ENCODE assay signal across 23 mouse cellular contexts in genomic region chr19:57391545-57391944, GRCm38 (mm10). TPM values are rescaled to one million over a fixed set of nuclear protein-coding genes. Genes with fewer than 3 reads are reported as not detected.
A peak's percentile ranks its signal among the peaks of the same experiment; 100 is the strongest.
DNase-seq lines count a peak whose midpoint lies in the region; ATAC-seq and TF ChIP-seq lines count a peak whose summit lies in the region.
"Had no signal": no experiment of that assay in that cellular context is flagged by ENCODE, and none has a peak within 500 bp of the region (broad histone marks: within the 10 kb centered on the region; RNA-seq: fewer than 3 reads in every experiment).

No protein-coding gene starts in this region.

- no peak overlapping the region for H3K27ac ChIP-seq in forebrain, embryonic 15.5 days (replicated peaks)
- H3K27ac ChIP-seq in forebrain, embryonic 10.5 days = no peak overlapping the region
- no peak overlapping the region for H3K27ac ChIP-seq in hindbrain, embryonic 16.5 days (ENCODE audit: low read depth, low read length)
- no peak overlapping the region for H3K27ac ChIP-seq in hindbrain, embryonic 14.5 days
- no peak overlapping the region for H3K27ac ChIP-seq in intestine, postnatal 0 days (ENCODE audit: low read depth, low read length)
- H3K27ac ChIP-seq in liver, postnatal 0 days (ENCODE audit: low read depth) = no peak overlapping the region
- H3K27ac ChIP-seq: hindbrain, embryonic 10.5 days; kidney, embryonic 15.5 days had no signal

- H3K36me3 ChIP-seq in forebrain, embryonic 15.5 days = peaks cover 40% of the 10 kb centered on the region
- H3K36me3 ChIP-seq in forebrain, embryonic 10.5 days (replicated peaks) = peaks cover 48% of the 10 kb centered on the region
- peaks cover 15% of the 10 kb centered on the region for H3K36me3 ChIP-seq in hindbrain, embryonic 16.5 days (ENCODE audit: control insufficient read depth, insufficient read depth, low read length)
- H3K36me3 ChIP-seq in hindbrain, embryonic 14.5 days (replicated peaks; ENCODE audit: control insufficient read depth, insufficient read depth) = peaks cover 39% of the 10 kb centered on the region
- peaks cover 27% of the 10 kb centered on the region for H3K36me3 ChIP-seq in intestine, postnatal 0 days (ENCODE audit: control insufficient read depth, insufficient read depth)
- H3K36me3 ChIP-seq in liver, postnatal 0 days (replicated peaks; ENCODE audit: insufficient read depth, low read length) = peaks cover 31% of the 10 kb centered on the region

- H3K4me1 ChIP-seq in forebrain, embryonic 15.5 days = no peaks in the 10 kb centered on the region
- no peaks in the 10 kb centered on the region for H3K4me1 ChIP-seq in forebrain, embryonic 10.5 days
- no peaks in the 10 kb centered on the region for H3K4me1 ChIP-seq in hindbrain, embryonic 16.5 days (ENCODE audit: control insufficient read depth, insufficient read depth, low read depth, low read length)
- H3K4me1 ChIP-seq in hindbrain, embryonic 14.5 days (replicated peaks; ENCODE audit: control insufficient read depth, insufficient read depth, low read length) = no peaks in the 10 kb centered on the region
- H3K4me1 ChIP-seq in intestine, postnatal 0 days (replicated peaks; ENCODE audit: control insufficient read depth, insufficient read depth, low read length) = no peaks in the 10 kb centered on the region
- H3K4me1 ChIP-seq in liver, postnatal 0 days (ENCODE audit: insufficient read depth) = peaks cover 6% of the 10 kb centered on the region
- H3K4me1 ChIP-seq: hindbrain, embryonic 10.5 days had no signal

- no peak overlapping the region for H3K4me2 ChIP-seq in forebrain, embryonic 15.5 days (replicated peaks)
- no peak overlapping the region for H3K4me2 ChIP-seq in hindbrain, embryonic 16.5 days (ENCODE audit: low read length)
- no peak overlapping the region for H3K4me2 ChIP-seq in hindbrain, embryonic 14.5 days (replicated peaks)
- H3K4me2 ChIP-seq in intestine, postnatal 0 days (replicated peaks; ENCODE audit: low read depth) = no peak overlapping the region
- no peak overlapping the region for H3K4me2 ChIP-seq in liver, postnatal 0 days (ENCODE audit: low read depth, low read length)
- H3K4me2 ChIP-seq: kidney, embryonic 15.5 days had no signal

- peak; percentile 26; the same call in 1 of the 2 replicates for ATAC-seq in forebrain, embryonic 15.5 days (replicated peaks)
- ATAC-seq in hindbrain, embryonic 16.5 days = 0 out of 2 replicates have a peak, but pooled peaks have one; percentile 24
- no peak; the same call in 1 of the 2 replicates for ATAC-seq in hindbrain, embryonic 14.5 days (ENCODE audit: low FRiP score)
- ATAC-seq in intestine, postnatal 0 days = peak; percentile 53
- ATAC-seq in liver, postnatal 0 days = 0 out of 2 replicates have a peak, but pooled peaks have one; percentile 20
- ATAC-seq: forebrain, embryonic 14.5 days had no signal

- H3K4me3 ChIP-seq in forebrain, embryonic 15.5 days = no peak overlapping the region
- no peak overlapping the region for H3K4me3 ChIP-seq in forebrain, embryonic 10.5 days
- no peak overlapping the region for H3K4me3 ChIP-seq in hindbrain, embryonic 16.5 days (ENCODE audit: low read length)
- no peak overlapping the region for H3K4me3 ChIP-seq in hindbrain, embryonic 14.5 days (replicated peaks; ENCODE audit: low read length)
- H3K4me3 ChIP-seq in intestine, postnatal 0 days (ENCODE audit: low read depth, low read length) = no peak overlapping the region
- H3K4me3 ChIP-seq in liver, postnatal 0 days (ENCODE audit: low read depth, low read length) = no peak overlapping the region
- H3K4me3 ChIP-seq: hindbrain, embryonic 10.5 days; kidney, embryonic 15.5 days; megakaryocyte, embryonic 14.5 days had no signal

- TF ChIP-seq CTCF in intestine, postnatal 0 days (IDR thresholded peaks at IDR 0.05; ENCODE audit: low read depth) = no peak
- no peak for TF ChIP-seq CTCF in liver, postnatal 0 days (IDR thresholded peaks at IDR 0.05; ENCODE audit: low read depth)

- no peak for DNase-seq in forebrain, embryonic 10.5 days (ENCODE audit: extremely low spot score, low spot score)
- DNase-seq in hindbrain, embryonic 14.5 days (ENCODE audit: low spot score) = no peak
- no peak for DNase-seq in liver, postnatal 0 days
- DNase-seq in retina, postnatal 1 day = no peak
- no peak for DNase-seq in spleen, postnatal 4 days (ENCODE audit: low spot score in 2 of 2)
- DNase-seq: adrenal gland, postnatal 10 days; cerebellum, adult 18-20 months; cerebellum, postnatal 25 days; kidney, adult 11 months; kidney, postnatal 36 days; layer of hippocampus, postnatal 36 days; lung, adult 2 months; lung, postnatal 36 days; right cerebral cortex, postnatal 14 days; thymus, adult 18-20 months; thymus, postnatal 36 days had no signal

- H3K9me3 ChIP-seq in forebrain, embryonic 15.5 days = no peaks in the 10 kb centered on the region
- H3K9me3 ChIP-seq in forebrain, embryonic 10.5 days = no peaks in the 10 kb centered on the region
- H3K9me3 ChIP-seq in hindbrain, embryonic 16.5 days (ENCODE audit: control insufficient read depth, low read length) = no peaks in the 10 kb centered on the region
- H3K9me3 ChIP-seq in hindbrain, embryonic 14.5 days (ENCODE audit: control insufficient read depth, low read length) = no peaks in the 10 kb centered on the region
- H3K9me3 ChIP-seq in intestine, postnatal 0 days (ENCODE audit: control insufficient read depth) = no peaks in the 10 kb centered on the region
- H3K9me3 ChIP-seq in liver, postnatal 0 days (ENCODE audit: low read length) = no peaks in the 10 kb centered on the region
- H3K9me3 ChIP-seq: hindbrain, embryonic 10.5 days; kidney, embryonic 15.5 days; megakaryocyte, embryonic 14.5 days had no signal

- no peak for TF ChIP-seq EP300 in liver, postnatal 0 days (IDR thresholded peaks at IDR 0.05; ENCODE audit: low read depth)

- H3K27me3 ChIP-seq in forebrain, embryonic 15.5 days = no peaks in the 10 kb centered on the region
- H3K27me3 ChIP-seq in forebrain, embryonic 10.5 days (ENCODE audit: poor library complexity, severe bottlenecking) = no peaks in the 10 kb centered on the region
- H3K27me3 ChIP-seq in hindbrain, embryonic 16.5 days (replicated peaks; ENCODE audit: control insufficient read depth, insufficient read depth, low read length) = no peaks in the 10 kb centered on the region
- H3K27me3 ChIP-seq in hindbrain, embryonic 14.5 days (ENCODE audit: control insufficient read depth, insufficient read depth, low read length) = no peaks in the 10 kb centered on the region
- H3K27me3 ChIP-seq in intestine, postnatal 0 days (replicated peaks; ENCODE audit: control insufficient read depth, insufficient read depth, low read length) = no peaks in the 10 kb centered on the region
- no peaks in the 10 kb centered on the region for H3K27me3 ChIP-seq in liver, postnatal 0 days (ENCODE audit: insufficient read depth, low read length)
- H3K27me3 ChIP-seq: kidney, embryonic 15.5 days; megakaryocyte, embryonic 14.5 days had no signal

- no peak overlapping the region for H3K9ac ChIP-seq in forebrain, embryonic 15.5 days (replicated peaks)
- no peak overlapping the region for H3K9ac ChIP-seq in hindbrain, embryonic 16.5 days (ENCODE audit: low read depth, low read length)
- no peak overlapping the region for H3K9ac ChIP-seq in hindbrain, embryonic 14.5 days
- H3K9ac ChIP-seq in intestine, postnatal 0 days (ENCODE audit: low read depth, low read length) = no peak overlapping the region
- H3K9ac ChIP-seq in liver, postnatal 0 days (replicated peaks) = no peak overlapping the region
- H3K9ac ChIP-seq: kidney, embryonic 15.5 days had no signal

- WGBS in forebrain, embryonic 15.5 days = 98% methylated on average over 3 of the region's 3 CpGs
- WGBS in forebrain, embryonic 10.5 days = 92% methylated on average over 3 of the region's 3 CpGs
- WGBS in hindbrain, embryonic 16.5 days = 92% methylated on average over 3 of the region's 3 CpGs
- WGBS in hindbrain, embryonic 14.5 days = 96% methylated on average over 3 of the region's 3 CpGs
- 72% methylated on average over 3 of the region's 3 CpGs for WGBS in intestine, postnatal 0 days
- 76% methylated on average over 3 of the region's 3 CpGs for WGBS in liver, postnatal 0 days (ENCODE audit: insufficient replicate concordance)

RNA-seq across cellular contexts. Expression of gene Fam160b1, which starts 31.1 kb away (rescaled TPM):
- 13.8 and 15.7 TPM in 2 replicates for polyA plus RNA-seq in forebrain, embryonic 15.5 days (2015; fragmentation: Nextera tagmentation; extraction: Ambion mirVana)
- 9.4 and 9.5 TPM in 2 replicates for polyA plus RNA-seq in forebrain, embryonic 10.5 days (2016; fragmentation: Nextera tagmentation; extraction: Ambion mirVana)
- polyA plus RNA-seq in hindbrain, embryonic 16.5 days (2015; fragmentation: Nextera tagmentation; extraction: Ambion mirVana) = 11.2 and 12.8 TPM in 2 replicates
- polyA plus RNA-seq in hindbrain, embryonic 14.5 days (2014; fragmentation: Nextera tagmentation; extraction: Ambion mirVana) = 17.4 and 18.5 TPM in 2 replicates
- polyA plus RNA-seq in intestine, postnatal 0 days (2015; fragmentation: Nextera tagmentation; extraction: Ambion mirVana) = 13.9 and 14.9 TPM in 2 replicates
- polyA plus RNA-seq in liver, postnatal 0 days (2015; fragmentation: Nextera tagmentation; extraction: Ambion mirVana) = 7.8 and 9.2 TPM in 2 replicates
